Mouse (Mus musculus) ES-Bruce4 (cell line): Measurements from ENCODE around the gene Vpreb2.

Experiments used
- CTCF ChIP-seq: IDR thresholded peaks from one replicate; pipeline ENCODE4 v1.8.1; 2011; ENCODE audit warnings: low read depth, low read length
- POLR2A ChIP-seq: IDR thresholded peaks from one replicate; pipeline ENCODE4 v1.8.1; 2011; ENCODE audit warnings: low read length; ENCODE audit not compliant: insufficient read depth

GRCm38 (mm10) chr16:18004589-18004988 lies 24.4 kb downstream of the Vpreb2 start:
- no peak for TF ChIP-seq CTCF
- no peak for TF ChIP-seq POLR2A
